Mouse (Mus musculus) liver, embryonic 14.5 days (tissue): Measurements from ENCODE around the gene Dusp28. TPM values are rescaled to one million over a fixed set of nuclear protein-coding genes. Genes with fewer than 3 reads are reported as not detected.

Experiments
- ATAC-seq: fragments of 200-750 bp; cut with Nextera tagmentation; 2 replicates; pipeline ENCODE4 v1.8.0; 2017; ENCODE audit warnings: moderate number of reproducible peaks, mild to moderate bottlenecking, moderate library complexity; ENCODE audit not compliant: insufficient read depth
- DNase-seq, 3 experiments: peaks; one replicate each; pipeline ENCODE4 v3.0.0-alpha.2; 2012 to 2013; ENCODE audit warnings: low read depth in 3 of 3, low spot score in 3 of 3
- H3K27ac ChIP-seq: fragments of 300-500 bp; sonication (generic); 2 replicates; pipeline ENCODE4 v1.5.1; 2014; ENCODE audit warnings: moderate library complexity, mild to moderate bottlenecking, control low read depth, inconsistent platforms
- H3K27me3 ChIP-seq: fragments of 300-500 bp; sonication (generic); 2 replicates; pipeline ENCODE4 v1.6.1; 2014; ENCODE audit warnings: mild to moderate bottlenecking, low read length, moderate library complexity; ENCODE audit not compliant: control insufficient read depth, insufficient read depth
- H3K36me3 ChIP-seq: fragments of 300-500 bp; sonication (generic); replicated peaks from 2 replicates; pipeline ENCODE4 v1.6.1; 2014; ENCODE audit warnings: low read depth; ENCODE audit not compliant: control insufficient read depth, insufficient read depth
- H3K4me1 ChIP-seq, 2 experiments: fragments of 200-500 bp in 1 of 2; fragments of 300-500 bp in 1 of 2; sonication (generic) in 1 of 2; replicated peaks; 2 replicates each; pipeline ENCODE4 v1.6.1; 2012 to 2014; ENCODE audit warnings: antibody characterized with exemption in 1 of 2, inconsistent platforms in 1 of 2, low read length in 1 of 2; ENCODE audit not compliant: control insufficient read depth in 2 of 2, insufficient read depth in 2 of 2
- H3K4me2 ChIP-seq: fragments of 300-500 bp; sonication (generic); 2 replicates; pipeline ENCODE4 v1.6.1; 2014; ENCODE audit warnings: low read depth, mild to moderate bottlenecking, control low read depth, moderate library complexity
- H3K4me3 ChIP-seq, 2 experiments: fragments of 200-500 bp in 1 of 2; fragments of 300-500 bp in 1 of 2; sonication (generic) in 1 of 2; 2 replicates each; pipeline ENCODE4 v1.5.1; 2012 to 2014; ENCODE audit warnings: low read depth in 2 of 2, low read length in 2 of 2, mild to moderate bottlenecking in 2 of 2, control low read depth in 1 of 2, inconsistent platforms in 1 of 2, moderate library complexity in 1 of 2; ENCODE audit not compliant: insufficient read depth in 1 of 2
- H3K9ac ChIP-seq: fragments of 300-500 bp; sonication (generic); replicated peaks from 2 replicates; pipeline ENCODE4 v1.6.1; 2014; ENCODE audit warnings: mild to moderate bottlenecking, control low read depth, moderate library complexity
- H3K9me3 ChIP-seq: fragments of 300-500 bp; sonication (generic); 2 replicates; pipeline ENCODE4 v1.6.1; 2016; ENCODE audit warnings: low read length, mixed read lengths; ENCODE audit not compliant: control insufficient read depth
- CTCF ChIP-seq: IDR thresholded peaks from 2 replicates; pipeline ENCODE4 v1.5.1; 2016; ENCODE audit warnings: antibody characterized with exemption, low read depth, control low read depth
- EP300 ChIP-seq: IDR thresholded peaks from 2 replicates; pipeline ENCODE4 v1.6.1; 2016; ENCODE audit warnings: antibody characterized with exemption, low read depth
- WGBS: fragments of 180-500 bp; shearing (Covaris S2); extraction: QIAGEN DNeasy Blood & Tissue Kit; methylation state at CpG from one replicate; pipeline ENCODE4 v1.1.7; 2014; ENCODE audit not compliant: insufficient replicate concordance; 5-methylcytosine and 5-hydroxymethylcytosine counted together
- polyA plus RNA-seq, 2 experiments: library from polyadenylated mRNA; depleted of rRNA in 1 of 2; stranded (reverse) in 1 of 2; unstranded in 1 of 2; fragments of >200 nt; fragmentation: Nextera tagmentation in 1 of 2; extraction: Ambion mirVana in 1 of 2; gene quantifications; 2 replicates each; pipeline versions ENCODE4 v1.2.1 to v1.2.3; 2012 to 2014

The Dusp28 gene
- polyA plus RNA-seq (2012; rRNA removed): 5.2 and 6.4 TPM in 2 replicates
- 4.4 and 5.4 TPM in 2 replicates for polyA plus RNA-seq (2014; fragmentation: Nextera tagmentation; extraction: Ambion mirVana)

GRCm38 (mm10) chr1:92906779-92907631 is at the start of gene Dusp28:
Dusp28 (plus strand) TSS chr1:92906981.
- Histone ChIP-seq H3K4me3 (peak within 1 kb of the TSS; percentile 80 to 86), H3K36me3 (no peaks in the 10 kb centered on the region), H3K4me1 (peaks cover 13 to 31% of the 10 kb centered on the region in 2 experiments), H3K27me3 (no peaks in the 10 kb centered on the region; the same call in none of the 2 replicates), H3K4me2 (peak within 1 kb of the TSS; percentile 95), H3K27ac (peak within 1 kb of the TSS; percentile 80), H3K9me3 (no peaks in the 10 kb centered on the region), H3K9ac (peak within 1 kb of the TSS; percentile 85)
- TF ChIP-seq CTCF (peak; percentile 81), EP300 (no peak)
- peak; percentile 78 to 82 (median 81) for DNase-seq
- under 1% methylated on average over 81 of the region's 81 CpGs for WGBS
- peak; percentile 92 for ATAC-seq

GRCm38 (mm10) chr1:92861503-92861902 is 45.3 kb upstream of the Dusp28 start:
- H3K4me3 ChIP-seq: no peak overlapping the region
- H3K27me3 ChIP-seq: no peaks in the 10 kb centered on the region
- no peak overlapping the region for H3K4me2 ChIP-seq
- no peaks in the 10 kb centered on the region for H3K36me3 ChIP-seq
- 60% methylated on average over 6 of the region's 6 CpGs for WGBS
- no peak overlapping the region for H3K27ac ChIP-seq
- no peaks in the 10 kb centered on the region for H3K4me1 ChIP-seq
- DNase-seq (no peak), ATAC-seq (no peak)
- H3K9ac ChIP-seq: no peak overlapping the region
- TF ChIP-seq EP300 (no peak), CTCF (no peak)
- no peaks in the 10 kb centered on the region for H3K9me3 ChIP-seq

- H3K27ac ChIP-seq: no peak overlapping the region
- ATAC-seq: no peak
- WGBS: 59% methylated on average over 4 of the region's 4 CpGs
- no peaks in the 10 kb centered on the region for H3K9me3 ChIP-seq
- H3K9ac ChIP-seq: no peak overlapping the region
- H3K4me2 ChIP-seq: no peak overlapping the region
- no peaks in the 10 kb centered on the region for H3K36me3 ChIP-seq
- H3K4me1 ChIP-seq: no peaks in the 10 kb centered on the region
- no peaks in the 10 kb centered on the region for H3K27me3 ChIP-seq
- H3K4me3 ChIP-seq: no peak overlapping the region
- no peak for DNase-seq
- TF ChIP-seq CTCF: no peak
Measured at GRCm38 (mm10) chr1:92863268-92863667, 43.5 kb upstream of the Dusp28 start.

- TF ChIP-seq CTCF (no peak), EP300 (no peak)
- H3K4me2 ChIP-seq: no peak overlapping the region
- H3K9me3 ChIP-seq: no peaks in the 10 kb centered on the region
- H3K27ac ChIP-seq: no peak overlapping the region
- H3K9ac ChIP-seq: no peak overlapping the region
- WGBS: 56% methylated on average over 2 of the region's 2 CpGs
- H3K27me3 ChIP-seq: no peaks in the 10 kb centered on the region
- DNase-seq (no peak), ATAC-seq (no peak)
- no peaks in the 10 kb centered on the region for H3K4me1 ChIP-seq
- no peak overlapping the region for H3K4me3 ChIP-seq
- no peaks in the 10 kb centered on the region for H3K36me3 ChIP-seq
Measured at GRCm38 (mm10) chr1:92866170-92866569, 40.6 kb upstream of the Dusp28 start.

GRCm38 (mm10) chr1:92869985-92870384 is 36.8 kb upstream of the Dusp28 start:
- no peak for ATAC-seq
- no peaks in the 10 kb centered on the region for H3K27me3 ChIP-seq
- H3K4me1 ChIP-seq: no peaks in the 10 kb centered on the region
- no peak overlapping the region for H3K4me2 ChIP-seq
- 49% methylated on average over 2 of the region's 2 CpGs for WGBS
- no peak overlapping the region for H3K27ac ChIP-seq
- H3K9me3 ChIP-seq: no peaks in the 10 kb centered on the region
- no peak overlapping the region for H3K4me3 ChIP-seq
- TF ChIP-seq EP300: no peak
- no peak for TF ChIP-seq CTCF
- no peak for DNase-seq
- H3K9ac ChIP-seq: no peak overlapping the region
- no peaks in the 10 kb centered on the region for H3K36me3 ChIP-seq
